Mouse (Mus musculus): ENCODE data around the gene Rps7. TPM values are rescaled to one million over a fixed set of nuclear protein-coding genes. Genes with fewer than 3 reads are reported as not detected.
A peak's percentile ranks its signal among the peaks of the same experiment; 100 is the strongest.

The Rps7 gene
- total and polyA plus RNA-seq, 2 experiments from 2014 or later: 538 to 844 TPM

DNA sequence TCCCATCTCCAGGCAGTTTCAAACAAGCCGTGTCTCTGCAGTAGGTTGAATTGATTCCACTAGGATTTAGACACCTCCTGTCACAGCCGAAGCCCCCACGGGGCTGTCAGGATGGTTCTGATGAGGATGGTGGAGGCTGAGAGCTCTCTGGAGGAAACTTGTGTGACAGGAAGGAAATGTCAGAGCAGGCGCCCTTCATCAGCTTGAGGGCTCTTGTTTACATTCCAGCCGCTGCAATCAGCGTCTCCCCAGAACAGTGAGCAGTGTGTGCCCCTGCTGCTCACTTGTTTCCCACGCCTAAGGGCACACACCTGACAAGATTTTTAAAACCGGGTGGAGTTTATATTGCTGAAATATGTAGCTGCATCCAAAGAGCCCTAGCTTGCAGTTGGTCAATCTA is 31.5 kb upstream of the Rps7 start:
- ATAC-seq (ENCODE audit: low FRiP score) (no peak), DNase-seq (ENCODE audit: low spot score) (no peak)
- no peak overlapping the region for H3K27ac ChIP-seq (ENCODE audit: low read depth, low read length)
- no peak overlapping the region for H3K9ac ChIP-seq (replicated peaks; ENCODE audit: low read length, poor library complexity, severe bottlenecking)
- H3K4me3 ChIP-seq (ENCODE audit: low read depth, low read length): no peak overlapping the region
- no peaks in the 10 kb centered on the region for H3K4me1 ChIP-seq (ENCODE audit: insufficient read depth, low read length)
- H3K9me3 ChIP-seq (ENCODE audit: low read length): no peaks in the 10 kb centered on the region
- no peak overlapping the region for H3K4me2 ChIP-seq (ENCODE audit: low read depth, low read length, poor library complexity, severe bottlenecking)
- no peaks in the 10 kb centered on the region for H3K36me3 ChIP-seq (ENCODE audit: insufficient read depth, low read length)
- 48% methylated on average over 8 of the region's 8 CpGs for WGBS
- H3K27me3 ChIP-seq (ENCODE audit: insufficient read depth, low read length): no peaks in the 10 kb centered on the region
- TF ChIP-seq CTCF (IDR thresholded peaks at IDR 0.05): no peak

DNA sequence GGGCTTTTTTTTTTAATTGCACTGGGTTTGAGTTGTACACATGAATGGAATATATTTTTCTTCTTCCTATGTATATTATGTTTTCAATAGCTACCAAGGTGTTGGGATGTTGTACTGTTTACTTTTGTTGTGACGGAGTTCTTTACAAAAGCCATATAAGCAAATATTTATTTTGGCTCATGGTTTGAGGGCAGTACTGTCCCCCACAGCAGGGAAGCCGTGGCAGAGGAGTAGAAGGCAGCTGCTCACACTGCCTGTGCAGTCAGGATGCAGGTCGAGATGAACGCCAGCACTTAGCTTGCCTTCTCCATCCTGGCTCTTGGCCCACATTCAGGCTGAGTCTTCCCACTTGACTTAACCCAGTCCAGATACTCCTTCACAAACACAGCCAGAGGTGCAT is 31.0 kb upstream of the Rps7 start:
- H3K4me1 ChIP-seq (ENCODE audit: insufficient read depth, low read length): no peaks in the 10 kb centered on the region
- H3K27me3 ChIP-seq (ENCODE audit: insufficient read depth, low read length): no peaks in the 10 kb centered on the region
- no peak overlapping the region for H3K4me3 ChIP-seq (ENCODE audit: low read depth, low read length)
- 74% methylated on average over 4 of the region's 4 CpGs for WGBS
- ATAC-seq (ENCODE audit: low FRiP score): no peak
- TF ChIP-seq CTCF (IDR thresholded peaks at IDR 0.05): no peak
- no peaks in the 10 kb centered on the region for H3K36me3 ChIP-seq (ENCODE audit: insufficient read depth, low read length)
- no peak for DNase-seq (ENCODE audit: low spot score)
- H3K27ac ChIP-seq (ENCODE audit: low read depth, low read length): no peak overlapping the region
- H3K9me3 ChIP-seq (ENCODE audit: low read length): no peaks in the 10 kb centered on the region
- H3K4me2 ChIP-seq (ENCODE audit: low read depth, low read length, poor library complexity, severe bottlenecking): no peak overlapping the region
- H3K9ac ChIP-seq (replicated peaks; ENCODE audit: low read length, poor library complexity, severe bottlenecking): no peak overlapping the region

DNA sequence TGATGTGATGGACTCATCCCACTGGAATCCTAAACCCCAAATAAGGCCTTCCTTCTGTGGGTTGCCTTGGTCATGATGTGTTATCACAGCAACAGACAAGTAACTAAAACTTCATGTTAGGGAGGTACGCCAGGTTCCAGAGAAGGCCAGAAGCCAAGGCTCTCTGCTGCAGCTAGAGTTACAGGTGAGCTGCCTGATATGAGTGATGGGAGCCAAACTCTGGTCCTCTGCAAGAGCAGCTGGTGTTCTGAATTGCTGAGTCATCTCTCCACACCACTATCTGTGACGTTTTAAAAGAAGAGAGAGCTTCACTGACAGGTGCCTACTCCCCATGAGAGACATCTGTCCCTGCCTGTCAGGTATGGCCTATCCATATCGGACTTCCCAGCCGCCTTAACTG is 26.9 kb upstream of the Rps7 start:
- no peak for DNase-seq (ENCODE audit: low spot score)
- WGBS: 90% methylated on average over 4 of the region's 4 CpGs
- no peak for TF ChIP-seq CTCF (IDR thresholded peaks at IDR 0.05)

DNA sequence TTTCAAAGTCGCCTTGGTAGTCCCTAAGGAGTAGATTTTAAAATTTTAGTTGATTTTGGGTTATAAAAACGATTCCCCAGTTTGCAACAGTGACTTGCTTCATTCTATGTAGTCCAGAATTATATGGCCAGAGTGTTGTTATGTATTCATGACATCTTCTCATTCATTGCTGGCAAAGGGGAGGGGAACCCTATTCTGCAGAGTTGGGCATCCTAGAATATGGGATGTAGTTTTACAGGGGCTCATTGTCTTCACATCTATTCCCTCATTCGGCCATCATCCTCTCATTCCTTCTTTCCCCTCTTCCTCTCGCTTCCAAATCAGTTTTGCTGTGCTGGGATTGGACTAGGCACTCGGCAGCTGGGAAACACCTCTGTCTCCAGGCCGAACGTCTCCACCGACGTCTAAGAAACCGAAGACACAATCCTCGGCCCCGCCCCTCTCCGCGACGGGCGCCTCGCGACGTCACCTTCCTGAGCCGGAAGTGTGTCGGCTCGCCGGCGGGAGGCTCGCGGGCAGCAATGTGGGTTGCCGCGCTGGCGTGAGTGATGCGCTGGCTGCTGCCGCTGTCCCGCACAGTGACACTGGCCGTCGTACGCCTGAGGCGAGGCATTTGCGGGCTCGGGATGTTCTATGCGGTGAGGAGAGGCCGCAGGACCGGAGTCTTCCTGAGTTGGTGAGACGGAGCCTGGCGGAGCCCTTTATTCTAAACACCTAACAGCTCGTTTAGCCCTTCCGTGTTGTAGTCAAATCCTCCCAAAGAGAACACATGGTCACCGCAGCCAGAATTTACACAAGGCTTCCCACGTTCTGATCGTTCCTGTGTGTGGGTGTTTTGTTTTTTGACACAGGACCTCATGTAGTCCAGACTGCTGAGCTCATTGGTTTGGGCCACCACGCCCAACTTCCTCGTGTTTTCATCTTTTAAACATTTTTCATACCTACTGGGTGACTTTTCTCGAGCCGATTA is 13.7 kb upstream of the Rps7 start, which contains the start of gene Rnaseh1:
TSS of gene Rnaseh1 (plus strand) at position 462 of the 970 bp plus-strand sequence.
- Histone ChIP-seq H3K4me2 (ENCODE audit: low read depth, low read length, poor library complexity, severe bottlenecking) (peak within 1 kb of the TSS; percentile 67), H3K36me3 (ENCODE audit: insufficient read depth, low read length) (peaks cover 4% of the 10 kb centered on the region; the same call in 1 of the 2 replicates), H3K27ac (ENCODE audit: low read depth, low read length) (peak within 1 kb of the TSS; percentile 85), H3K9ac (replicated peaks; ENCODE audit: low read length, poor library complexity, severe bottlenecking) (peak within 1 kb of the TSS; percentile 74), H3K4me1 (ENCODE audit: insufficient read depth, low read length) (peaks cover 4% of the 10 kb centered on the region), H3K4me3 (ENCODE audit: low read depth, low read length) (peak within 1 kb of the TSS; percentile 79), H3K27me3 (ENCODE audit: insufficient read depth, low read length) (no peaks in the 10 kb centered on the region), H3K9me3 (ENCODE audit: low read length) (no peaks in the 10 kb centered on the region)
- peak; percentile 95 for DNase-seq (ENCODE audit: low spot score)
- TF ChIP-seq CTCF (IDR thresholded peaks at IDR 0.05): no peak
- peak; percentile 97 for ATAC-seq (ENCODE audit: low FRiP score)
- WGBS: 2% methylated on average over 52 of the region's 52 CpGs

More for the DNA sequence above, 26.9 kb upstream of the Rps7 start:
- ATAC-seq (ENCODE audit: low FRiP score): no peak
- H3K9me3 ChIP-seq (ENCODE audit: low read length): no peaks in the 10 kb centered on the region
- no peak overlapping the region for H3K9ac ChIP-seq (replicated peaks; ENCODE audit: low read length, poor library complexity, severe bottlenecking)
- H3K4me3 ChIP-seq (ENCODE audit: low read depth, low read length): no peak overlapping the region
- H3K4me2 ChIP-seq (ENCODE audit: low read depth, low read length, poor library complexity, severe bottlenecking): no peak overlapping the region
- peaks cover 19% of the 10 kb centered on the region for H3K36me3 ChIP-seq (ENCODE audit: insufficient read depth, low read length)
- H3K27me3 ChIP-seq (ENCODE audit: insufficient read depth, low read length): no peaks in the 10 kb centered on the region
- H3K27ac ChIP-seq (ENCODE audit: low read depth, low read length): no peak overlapping the region
- H3K4me1 ChIP-seq (ENCODE audit: insufficient read depth, low read length): no peaks in the 10 kb centered on the region

DNA sequence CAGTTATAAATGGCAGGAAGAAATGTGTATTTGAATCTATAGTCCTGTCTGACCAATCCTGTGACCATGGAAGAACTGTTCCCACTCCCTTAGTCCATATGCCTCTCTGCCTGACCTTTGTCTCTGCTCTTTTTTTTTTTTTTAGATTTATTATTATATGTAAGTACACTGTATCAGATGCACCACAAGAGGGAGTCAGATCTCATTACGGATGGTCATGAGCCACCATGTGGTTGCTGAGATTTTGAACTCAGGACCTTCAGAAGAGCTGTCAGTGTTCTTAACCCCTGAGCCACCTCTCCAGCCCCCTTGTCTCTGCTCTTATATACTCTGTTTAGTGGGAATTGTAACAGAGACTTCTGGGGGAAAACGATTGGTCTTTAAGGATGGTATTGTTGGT is 3.0 kb upstream of the Rps7 start:
- no peaks in the 10 kb centered on the region for H3K9me3 ChIP-seq (ENCODE audit: low read length)
- H3K27me3 ChIP-seq (ENCODE audit: insufficient read depth, low read length): no peaks in the 10 kb centered on the region; the same call in 1 of the 2 replicates
- H3K4me2 ChIP-seq (ENCODE audit: low read depth, low read length, poor library complexity, severe bottlenecking): no peak overlapping the region
- peak; percentile 32; the same call in 1 of the 2 replicates for TF ChIP-seq CTCF (IDR thresholded peaks at IDR 0.05)
- no peak for DNase-seq (ENCODE audit: low spot score)
- H3K4me1 ChIP-seq (ENCODE audit: insufficient read depth, low read length): peaks cover 5% of the 10 kb centered on the region; the same call in 1 of the 2 replicates
- no peak for ATAC-seq (ENCODE audit: low FRiP score)
- no peak overlapping the region for H3K9ac ChIP-seq (replicated peaks; ENCODE audit: low read length, poor library complexity, severe bottlenecking)
- H3K4me3 ChIP-seq (ENCODE audit: low read depth, low read length): no peak overlapping the region
- H3K36me3 ChIP-seq (ENCODE audit: insufficient read depth, low read length): peaks cover 3% of the 10 kb centered on the region; the same call in 1 of the 2 replicates
- H3K27ac ChIP-seq (ENCODE audit: low read depth, low read length): no peak overlapping the region
- WGBS: 73% methylated on average over 2 of the region's 2 CpGs

DNA sequence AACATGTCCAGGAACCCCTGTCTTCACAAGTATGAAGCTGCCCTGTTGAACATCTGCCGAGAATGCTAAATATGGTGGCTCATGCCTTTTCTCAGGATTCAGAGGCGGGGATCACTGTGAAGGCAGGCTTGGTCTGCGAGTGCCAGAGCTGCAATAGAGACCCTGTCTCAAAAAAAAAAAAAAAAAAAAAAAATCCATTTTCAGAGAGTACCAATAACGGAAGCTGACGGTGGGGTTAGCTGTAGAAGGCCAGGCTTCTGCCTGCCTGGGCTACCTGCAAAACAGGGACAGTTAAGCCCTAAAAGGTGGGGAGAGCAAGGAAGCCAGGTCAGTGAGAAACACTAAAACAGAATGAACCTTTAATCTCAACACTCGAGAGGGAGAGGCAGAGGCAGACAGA is 790 bp upstream of the Rps7 start:
- H3K9ac ChIP-seq (replicated peaks; ENCODE audit: low read length, poor library complexity, severe bottlenecking): no peak overlapping the region
- DNase-seq (ENCODE audit: low spot score) (no peak), ATAC-seq (ENCODE audit: low FRiP score) (no peak)
- peak overlapping the region; percentile 51; the same call in 1 of the 2 replicates for H3K4me2 ChIP-seq (ENCODE audit: low read depth, low read length, poor library complexity, severe bottlenecking)
- H3K4me1 ChIP-seq (ENCODE audit: insufficient read depth, low read length): peaks cover 5% of the 10 kb centered on the region; the same call in 1 of the 2 replicates
- H3K27me3 ChIP-seq (ENCODE audit: insufficient read depth, low read length): no peaks in the 10 kb centered on the region
- no peaks in the 10 kb centered on the region for H3K9me3 ChIP-seq (ENCODE audit: low read length)
- no peak for TF ChIP-seq CTCF (IDR thresholded peaks at IDR 0.05)
- H3K36me3 ChIP-seq (ENCODE audit: insufficient read depth, low read length): peaks cover 24% of the 10 kb centered on the region
- 93% methylated on average over 6 of the region's 6 CpGs for WGBS
- peak overlapping the region; percentile 83; the same call in 1 of the 2 replicates for H3K27ac ChIP-seq (ENCODE audit: low read depth, low read length)
- peak overlapping the region; percentile 68 for H3K4me3 ChIP-seq (ENCODE audit: low read depth, low read length)

All from midbrain, postnatal 0 days (tissue).